Mouse (Mus musculus) G1E (cell line): ENCODE data around the gene Apbb1ip.

Source experiments
- CTCF ChIP-seq: IDR thresholded peaks from 2 replicates; pipeline ENCODE4 v1.5.1; 2012; ENCODE audit warnings: low read depth, low read length, inconsistent platforms, mixed read lengths
- GATA1 ChIP-seq: IDR thresholded peaks from 2 replicates; pipeline ENCODE4 v1.6.1; 2012; ENCODE audit warnings: borderline replicate concordance, low read length, inconsistent platforms, mixed read lengths
- POLR2AphosphoS5 ChIP-seq: IDR thresholded peaks from 2 replicates; pipeline ENCODE4 v1.6.1; 2012; ENCODE audit warnings: low read depth, low read length, inconsistent platforms; ENCODE audit not compliant: insufficient replicate concordance
- TAL1 ChIP-seq: conservative IDR thresholded peaks from 2 replicates; pipeline ENCODE4 v1.6.1; 2012; ENCODE audit warnings: low read depth, low read length, inconsistent platforms, mixed read lengths

GRCm38 (mm10) chr2:22781387-22782009 is 7.6 kb downstream of the Apbb1ip start:
- TF ChIP-seq CTCF, result no peak
- no peak for TF ChIP-seq GATA1
- TF ChIP-seq TAL1, result no peak
- TF ChIP-seq POLR2AphosphoS5, result no peak
